Mouse (Mus musculus): ENCODE measurements around the gene Acot11.
"Not testable (repeated sequence)": the region's sequence is repeated elsewhere in the genome, so short reads cannot be mapped to it uniquely, and the experiment has no call there.

Acot11 gene

DNA sequence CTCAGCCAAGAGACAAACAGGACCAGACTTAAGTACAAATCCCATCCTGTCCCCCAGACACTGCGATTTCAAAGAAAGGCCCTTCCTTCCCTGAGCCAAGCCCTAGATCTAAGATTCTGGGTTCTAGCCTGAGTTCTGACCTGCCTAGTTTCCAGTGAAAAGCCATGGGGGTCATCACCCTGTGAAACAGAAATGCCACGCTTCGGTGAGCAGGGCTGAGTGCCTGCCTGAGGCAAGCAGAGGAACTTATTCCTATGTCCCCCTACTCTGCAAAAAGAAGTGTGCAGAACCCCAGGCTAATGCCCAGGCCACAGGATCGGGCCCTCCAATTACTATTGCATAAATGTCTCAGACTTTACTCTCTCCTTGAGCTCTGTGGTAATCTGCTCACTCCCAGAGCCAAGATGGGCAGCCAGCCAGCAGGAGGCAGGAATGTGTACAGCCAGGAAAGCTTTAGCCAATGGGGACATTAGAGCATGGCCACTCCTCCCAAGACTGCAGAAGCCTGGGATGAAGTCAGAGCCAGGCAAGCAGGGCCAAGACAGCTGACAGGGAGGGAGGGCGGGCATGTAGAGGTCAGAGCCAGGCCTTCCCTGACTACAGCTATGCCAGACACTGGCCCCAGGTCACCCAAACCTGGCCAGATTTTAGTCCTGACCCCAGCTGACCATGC lies 26.5 kb downstream of the Acot11 start:
- peak; percentile 83 for DNase-seq (ENCODE audit: extremely low read depth, low read depth, low spot score)

DNA sequence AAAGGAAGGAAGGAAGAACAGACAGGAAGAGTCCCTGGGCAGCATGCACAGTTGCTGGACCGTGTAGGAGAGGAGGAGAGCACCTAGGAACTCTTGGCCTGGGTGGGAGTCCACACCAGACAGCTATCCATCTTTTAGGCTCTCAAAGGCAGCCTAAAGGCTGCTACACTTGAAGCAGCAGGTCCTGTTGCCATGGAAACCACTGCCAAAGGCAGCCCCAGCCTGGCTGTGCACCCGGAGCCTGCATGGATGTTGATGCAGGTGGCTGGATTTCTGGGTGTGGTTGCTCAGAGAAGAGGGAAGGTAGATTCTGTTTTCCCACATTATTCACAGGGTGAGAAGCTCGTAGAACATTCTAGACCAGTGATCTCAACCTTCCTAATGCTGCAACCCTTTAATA lies 27.8 kb downstream of the Acot11 start:
- DNase-seq (ENCODE audit: extremely low read depth, low read depth, low spot score) = no peak

DNA sequence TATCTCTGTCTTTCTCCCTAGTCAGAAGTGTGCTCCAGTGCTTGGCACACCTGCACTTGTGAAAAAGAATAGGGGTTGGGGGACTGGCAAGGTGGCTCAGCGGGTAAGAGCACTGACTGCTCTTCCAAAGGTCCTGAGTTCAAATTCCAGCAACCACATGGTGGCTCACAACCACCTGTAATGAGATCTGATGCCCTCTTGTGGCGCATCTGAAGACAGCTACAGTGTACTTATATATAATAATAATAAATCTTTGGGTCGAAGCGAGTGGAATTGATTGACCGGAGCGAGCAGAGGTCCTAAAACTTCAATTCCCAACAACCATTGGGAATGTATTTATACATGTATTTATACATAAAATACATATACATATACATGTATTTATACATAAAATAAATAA lies 29.0 kb downstream of the Acot11 start:
- not testable (repeated sequence) for DNase-seq (ENCODE audit: extremely low read depth, low read depth, low spot score)

DNA sequence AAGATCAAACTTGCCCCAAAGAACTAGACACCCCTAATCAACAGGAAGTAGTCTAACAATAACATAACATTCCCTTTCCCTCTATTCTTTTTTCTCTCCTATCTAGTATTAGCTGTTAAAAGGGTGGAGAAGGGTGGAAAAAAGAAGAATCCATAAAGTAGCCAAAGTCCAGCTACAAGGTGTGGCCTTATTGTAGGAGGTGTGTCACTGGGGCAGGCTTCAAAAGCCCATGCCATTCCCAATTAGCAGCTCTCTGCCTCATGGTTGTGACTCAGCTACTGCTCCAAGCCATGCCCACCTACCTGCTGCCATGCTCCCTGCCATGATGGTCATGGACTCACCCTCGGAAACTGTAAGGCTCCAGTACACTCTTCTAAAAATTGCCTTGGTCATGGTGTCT lies 32.2 kb downstream of the Acot11 start:
- no peak for DNase-seq (ENCODE audit: extremely low read depth, low read depth, low spot score)

DNA sequence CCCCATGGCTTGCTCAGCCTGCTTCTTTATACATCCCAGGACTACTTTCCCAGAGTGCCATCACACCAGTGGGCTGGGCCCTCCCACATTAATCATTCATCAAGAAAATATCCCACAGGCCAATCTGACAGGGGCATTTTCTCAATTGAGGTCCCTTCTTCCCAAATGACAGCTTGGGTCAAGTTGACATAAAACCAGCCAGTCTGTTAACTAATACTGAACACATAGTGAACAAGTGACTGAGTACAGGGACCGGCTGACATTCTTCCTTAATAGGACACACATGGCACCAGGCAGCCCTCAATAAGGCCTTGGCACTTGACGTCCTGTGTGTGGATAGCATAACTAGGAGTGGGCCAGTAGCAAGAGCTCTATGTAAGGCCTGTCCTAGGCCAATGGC lies 35.5 kb downstream of the Acot11 start:
- DNase-seq (ENCODE audit: extremely low read depth, low read depth, low spot score) = no peak

DNA sequence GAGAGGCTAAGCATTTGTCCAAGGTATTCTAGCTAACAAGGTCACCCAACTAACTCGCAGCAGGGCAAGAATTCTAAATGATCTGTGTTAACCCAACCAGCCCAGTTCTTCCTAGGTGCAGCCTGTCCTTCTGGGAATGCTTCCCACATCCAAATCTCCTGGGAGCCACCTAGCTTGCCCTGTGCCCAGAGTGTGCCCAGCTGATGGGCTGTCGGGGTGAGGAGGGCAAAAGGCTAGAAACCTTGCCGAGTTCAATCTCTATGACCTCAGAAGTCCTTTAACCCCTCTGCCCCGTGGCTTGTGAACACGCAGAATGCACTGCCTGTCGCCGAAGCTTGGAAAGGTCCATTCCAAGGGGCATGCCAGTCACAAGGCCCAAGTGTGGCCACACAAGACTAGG lies 40.6 kb downstream of the Acot11 start:
- DNase-seq (ENCODE audit: extremely low read depth, low read depth, low spot score) = no peak

DNA sequence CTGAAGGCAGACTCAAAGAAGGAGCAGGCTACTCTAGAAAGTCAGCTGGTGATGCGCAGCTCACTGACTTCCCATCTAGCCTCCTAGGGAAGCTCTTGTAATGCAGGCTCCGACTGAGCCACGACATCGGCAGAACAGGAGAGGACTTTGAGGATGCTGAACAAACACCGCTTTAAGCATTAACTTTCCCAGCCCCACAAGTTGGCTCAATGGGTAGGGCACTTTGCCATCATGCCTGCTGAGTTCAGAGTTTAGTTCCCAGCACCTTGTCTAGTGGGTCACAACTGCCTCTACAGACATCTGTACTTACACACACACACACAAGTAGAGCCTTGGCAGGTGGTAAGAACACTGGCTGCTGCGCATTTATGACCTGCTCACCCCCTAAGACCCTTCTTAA lies 53.1 kb downstream of the Acot11 start:
- no peak for DNase-seq (ENCODE audit: extremely low read depth, low read depth, low spot score)

DNA sequence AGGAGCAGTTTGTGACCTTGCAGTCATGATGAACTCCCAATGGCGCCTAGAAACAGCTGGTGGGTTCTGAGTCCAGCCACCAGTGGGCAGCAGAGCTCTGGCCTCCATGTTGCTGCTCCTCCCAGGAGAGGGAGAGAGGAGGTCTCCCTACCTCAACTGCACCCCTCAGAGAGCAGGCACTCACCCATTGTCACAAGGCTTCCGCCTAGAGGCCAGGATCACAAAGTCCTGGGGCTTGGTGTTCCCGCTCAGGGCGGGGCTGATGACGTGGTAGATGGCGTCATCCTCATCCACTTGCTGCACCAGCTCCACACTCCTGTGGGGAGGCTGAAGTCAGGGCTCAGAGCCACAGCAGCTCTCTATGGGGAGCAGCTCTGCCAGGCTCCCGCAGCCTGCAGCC lies 55.1 kb downstream of the Acot11 start:
- DNase-seq (ENCODE audit: extremely low read depth, low read depth, low spot score) = no peak

DNA sequence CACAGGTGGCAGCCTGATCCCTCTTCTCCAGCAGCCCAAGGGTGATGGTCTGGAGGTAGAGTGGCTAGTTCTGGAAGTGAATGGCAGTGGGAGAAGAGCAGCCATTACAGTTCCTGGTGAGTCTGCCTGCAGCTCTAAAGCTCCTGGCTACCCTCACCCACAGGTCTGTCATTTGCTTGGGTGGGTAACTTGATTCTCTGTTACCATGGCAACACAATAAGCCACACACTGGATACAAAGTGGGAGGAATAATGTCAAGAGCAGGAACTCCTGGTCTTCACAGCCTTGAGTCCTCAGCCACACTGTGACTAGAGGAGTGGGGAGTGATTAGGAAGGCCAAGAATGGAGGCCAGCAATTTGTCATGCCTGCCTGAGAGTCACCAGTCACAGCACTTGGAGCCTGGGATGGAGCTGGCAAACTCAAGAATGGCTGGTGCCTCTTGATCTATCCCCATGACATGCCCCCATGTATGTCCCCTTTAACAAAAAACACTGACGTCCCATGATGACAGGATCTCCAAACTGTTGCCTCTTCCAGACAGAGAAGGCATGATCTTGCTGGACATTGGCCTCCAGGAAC lies 57.7 kb downstream of the Acot11 start:
- no peak for DNase-seq (ENCODE audit: extremely low read depth, low read depth, low spot score)

DNA sequence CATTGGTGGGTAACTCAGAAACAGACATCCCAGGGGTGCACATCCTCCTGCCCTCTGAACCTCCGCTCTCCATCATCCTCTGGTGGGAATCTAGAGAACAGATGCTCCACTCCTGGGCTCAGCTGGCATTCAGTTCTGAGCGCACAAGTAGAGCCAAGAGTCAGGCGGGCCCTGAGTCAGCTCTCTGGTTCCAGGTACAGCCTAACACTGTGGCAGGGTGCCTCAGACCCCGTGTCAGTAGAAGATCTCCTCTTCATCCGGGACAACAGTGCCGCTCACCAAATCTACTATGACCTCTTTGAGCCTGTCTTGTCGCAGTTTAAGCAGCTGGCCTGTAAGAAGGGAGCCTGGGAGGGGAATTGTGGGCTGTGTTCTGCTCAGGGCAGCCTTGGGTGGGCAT lies 58.9 kb downstream of the Acot11 start:
- no peak for DNase-seq (ENCODE audit: extremely low read depth, low read depth, low spot score)

DNA sequence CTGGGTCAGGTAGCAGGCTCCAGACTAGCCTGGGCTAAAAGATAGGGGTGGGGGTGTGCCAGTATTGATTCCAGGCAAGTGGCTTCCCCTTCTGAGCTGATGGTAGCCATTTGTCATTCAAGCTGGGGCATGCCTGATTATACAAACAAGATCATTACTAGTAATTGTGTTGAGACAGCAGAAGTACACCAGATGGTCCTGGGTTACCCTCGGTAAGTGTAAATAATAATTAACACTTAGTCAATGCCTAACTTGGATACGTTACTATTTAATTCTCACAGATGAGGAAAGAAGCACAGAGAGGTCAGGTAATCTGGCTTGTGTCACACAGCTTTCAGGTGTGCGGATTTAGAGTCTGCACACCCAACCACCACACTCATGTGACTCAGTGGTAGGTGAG lies 66.9 kb downstream of the Acot11 start:
- DNase-seq (ENCODE audit: extremely low read depth, low read depth, low spot score) = no peak

DNA sequence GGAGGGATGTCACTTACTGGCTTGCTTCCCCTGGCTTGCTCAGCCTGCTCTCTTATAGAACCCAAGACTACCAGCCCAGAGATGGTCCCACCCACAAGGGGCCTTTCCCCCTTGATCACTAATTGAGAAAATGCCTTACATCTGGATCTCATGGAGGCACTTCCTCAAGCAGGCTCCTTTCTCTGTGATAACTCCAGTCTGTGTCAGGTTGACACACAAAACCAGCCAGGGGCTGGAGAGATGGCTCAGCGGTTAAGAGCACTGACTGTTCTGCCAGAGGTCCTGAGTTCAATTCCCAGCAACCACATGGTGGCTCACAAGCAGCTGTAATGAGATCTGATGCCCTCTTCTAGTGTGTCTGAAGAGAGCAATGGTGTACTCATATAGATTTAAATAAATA lies 67.9 kb downstream of the Acot11 start:
- not testable (repeated sequence) for DNase-seq (ENCODE audit: extremely low read depth, low read depth, low spot score)

DNA sequence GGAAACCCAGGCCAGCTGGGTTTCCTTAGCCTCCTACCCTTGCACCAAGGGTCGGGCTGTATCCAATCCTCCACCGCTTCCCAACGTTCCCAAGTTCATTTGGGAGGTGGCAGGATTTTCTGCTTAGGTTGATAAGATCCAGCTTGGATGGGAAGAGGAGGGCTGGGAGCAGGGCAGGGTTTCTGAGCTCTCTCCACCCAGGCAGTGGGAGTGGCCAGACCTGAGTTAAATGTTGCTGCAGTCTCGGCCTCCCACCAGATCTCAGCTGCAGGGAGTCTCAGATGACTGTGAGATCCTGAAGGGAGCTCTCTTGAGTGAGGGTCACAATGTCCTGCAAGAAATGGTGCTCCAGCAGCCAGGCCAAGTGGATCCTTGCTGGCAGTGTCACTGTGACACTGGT lies 71.2 kb downstream of the Acot11 start, which contains the start of gene Fam151a:
Gene Fam151a, plus strand, starts transcription at position 254 of the 400 bp plus-strand sequence.
- DNase-seq (ENCODE audit: extremely low read depth, low read depth, low spot score) = no peak

DNA sequence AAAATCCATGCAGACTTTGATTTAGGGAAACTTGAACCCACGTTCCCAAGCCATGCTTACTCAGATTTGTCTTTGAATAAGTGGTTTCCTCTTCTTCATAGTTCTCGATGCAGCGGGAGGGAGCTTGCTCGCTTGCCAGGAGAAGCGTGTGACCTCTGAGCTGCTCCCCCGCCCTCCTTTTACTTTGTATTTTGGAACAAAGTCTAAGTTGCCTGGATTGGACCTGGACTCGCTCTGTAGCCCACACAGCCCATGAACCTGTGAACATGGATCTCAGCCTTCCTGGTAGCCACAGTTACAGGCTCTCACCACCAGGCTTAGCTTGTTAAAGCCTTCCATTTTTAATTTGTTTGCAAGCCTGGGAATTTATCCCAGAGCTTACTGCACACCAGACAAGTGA lies 74.0 kb downstream of the Acot11 start, which contains the start of gene Mroh7:
Gene Mroh7, minus strand, starts transcription at position 112 of the 400 bp plus-strand sequence.
- DNase-seq (ENCODE audit: extremely low read depth, low read depth, low spot score) = no peak

DNA sequence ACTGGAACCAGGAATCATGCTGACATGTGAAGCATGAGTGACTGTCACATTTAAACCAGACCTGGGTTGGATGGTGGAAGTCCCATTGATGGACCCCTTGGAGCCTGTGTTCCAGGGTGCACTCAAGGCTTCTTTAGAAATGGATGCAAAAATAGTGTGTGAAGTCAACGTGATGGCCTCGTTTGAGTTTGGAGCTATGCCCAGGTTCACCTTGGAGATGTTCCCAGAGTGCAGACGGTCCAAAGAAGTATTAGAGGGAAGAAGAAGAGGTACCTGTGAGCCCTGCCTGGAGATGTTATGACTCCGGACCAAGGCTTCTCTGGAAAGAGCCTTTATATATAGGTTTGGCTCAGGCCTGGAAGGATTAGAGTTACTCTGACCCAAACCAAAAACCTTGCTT lies 84.2 kb downstream of the Acot11 start:
- no peak for DNase-seq (ENCODE audit: extremely low read depth, low read depth, low spot score)

DNA sequence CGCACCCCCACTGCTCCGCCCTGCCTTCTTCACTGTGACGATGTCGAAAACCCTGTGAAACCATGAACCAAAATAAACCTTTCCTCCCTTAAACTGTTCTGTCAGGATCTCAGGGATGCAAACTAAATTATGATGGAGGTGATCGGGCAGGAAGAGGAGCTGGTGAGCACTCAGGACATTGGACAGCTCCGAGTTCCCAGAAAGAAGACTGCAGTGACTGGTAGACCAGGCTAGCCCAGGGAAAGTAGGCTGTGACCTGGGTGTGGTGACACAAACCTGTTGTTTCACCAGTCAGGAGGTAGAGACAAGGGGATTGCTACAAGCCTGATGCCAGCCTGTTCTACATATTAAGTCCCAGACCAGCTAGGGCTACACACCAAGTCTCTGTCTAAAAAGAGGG lies 91.2 kb downstream of the Acot11 start:
- no peak for DNase-seq (ENCODE audit: extremely low read depth, low read depth, low spot score)

DNA sequence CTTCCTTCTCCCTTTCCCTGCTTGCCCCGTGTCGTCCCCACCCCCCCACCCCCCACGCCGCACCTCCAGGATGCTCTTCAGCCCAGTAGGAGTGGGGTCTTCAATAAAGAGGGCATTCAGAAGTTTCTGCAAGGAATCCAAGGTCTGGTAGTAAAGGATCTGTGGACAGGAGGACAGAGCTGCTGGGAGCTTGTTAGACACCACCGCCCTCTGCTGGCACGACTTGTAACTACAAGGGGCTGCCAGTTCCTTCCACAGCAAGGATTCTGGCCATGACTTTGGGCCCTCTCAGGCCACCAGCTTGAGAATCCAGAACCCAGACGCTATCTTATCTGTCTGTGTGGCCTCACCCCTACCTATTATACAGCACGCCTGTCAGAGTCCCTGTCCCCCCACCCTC lies 96.4 kb downstream of the Acot11 start:
- no peak for DNase-seq (ENCODE audit: extremely low read depth, low read depth, low spot score)

DNA sequence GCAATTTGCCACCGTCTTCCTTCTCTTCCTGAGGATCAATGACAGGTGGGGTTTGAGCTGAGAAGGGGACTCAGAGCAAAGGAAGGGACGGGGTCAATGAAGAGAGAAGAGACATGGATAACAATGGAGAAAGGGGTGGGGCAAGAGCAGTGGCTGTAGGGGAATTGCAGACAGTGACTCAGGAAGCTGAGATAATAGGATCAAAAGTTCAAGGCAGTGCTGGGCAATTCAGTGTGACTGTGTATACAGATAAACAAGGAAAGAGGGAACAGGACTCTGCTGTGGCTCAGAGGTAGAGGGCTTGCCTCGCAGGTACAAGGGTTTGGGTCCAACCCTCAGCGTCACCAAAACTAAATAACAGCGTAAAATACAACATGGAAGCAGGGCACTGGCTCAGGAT lies 96.8 kb downstream of the Acot11 start:
- no peak for DNase-seq (ENCODE audit: extremely low read depth, low read depth, low spot score)

DNA sequence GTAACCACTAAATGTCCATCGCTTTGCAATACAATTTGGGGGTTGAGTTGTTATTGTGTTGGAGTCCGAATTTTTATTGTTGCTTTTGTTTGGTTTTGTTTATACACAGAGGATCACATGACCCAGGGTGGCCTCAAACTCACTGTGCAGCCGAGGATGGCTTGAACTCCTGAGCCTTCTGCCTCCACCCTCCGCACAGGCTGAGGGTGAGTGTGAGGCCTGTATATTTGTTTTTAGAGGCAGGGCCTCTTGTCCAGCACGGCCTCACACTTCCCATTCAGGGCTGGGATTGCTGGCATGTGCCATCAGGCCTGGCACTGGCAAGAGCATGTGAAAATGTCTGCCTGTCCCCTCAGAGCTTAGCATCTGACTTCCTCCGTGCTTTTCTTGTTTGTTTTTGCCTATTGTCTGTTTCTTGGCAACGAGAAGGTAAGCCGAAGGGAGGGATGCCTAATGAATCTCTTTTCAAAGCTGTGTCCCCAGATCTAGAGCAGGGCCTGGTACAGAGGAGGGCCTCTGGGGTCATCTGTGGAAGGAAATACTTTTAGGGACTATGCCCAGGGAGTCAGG lies 99.6 kb downstream of the Acot11 start:
- no peak for DNase-seq (ENCODE audit: extremely low read depth, low read depth, low spot score)

DNA sequence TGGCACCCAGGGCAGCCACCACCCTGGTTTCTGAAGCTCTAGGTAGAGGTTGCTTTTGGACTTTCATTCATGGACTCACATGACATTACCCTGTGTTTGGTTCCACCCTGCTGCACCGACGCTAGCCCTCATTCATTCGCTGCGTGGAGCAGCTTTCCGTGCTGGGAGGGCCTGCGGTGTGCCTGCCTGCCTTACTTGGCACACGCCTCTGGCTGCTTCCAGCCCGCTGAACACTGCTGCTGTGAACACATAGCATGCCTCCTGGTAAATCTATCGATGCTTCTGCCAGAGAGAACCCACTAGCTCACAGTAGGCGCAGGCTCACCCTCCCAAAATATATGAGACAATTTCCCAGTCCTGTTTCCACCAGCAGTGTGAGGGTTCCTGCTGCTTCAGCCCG lies 100.4 kb downstream of the Acot11 start:
- DNase-seq (ENCODE audit: extremely low read depth, low read depth, low spot score) = no peak

DNA sequence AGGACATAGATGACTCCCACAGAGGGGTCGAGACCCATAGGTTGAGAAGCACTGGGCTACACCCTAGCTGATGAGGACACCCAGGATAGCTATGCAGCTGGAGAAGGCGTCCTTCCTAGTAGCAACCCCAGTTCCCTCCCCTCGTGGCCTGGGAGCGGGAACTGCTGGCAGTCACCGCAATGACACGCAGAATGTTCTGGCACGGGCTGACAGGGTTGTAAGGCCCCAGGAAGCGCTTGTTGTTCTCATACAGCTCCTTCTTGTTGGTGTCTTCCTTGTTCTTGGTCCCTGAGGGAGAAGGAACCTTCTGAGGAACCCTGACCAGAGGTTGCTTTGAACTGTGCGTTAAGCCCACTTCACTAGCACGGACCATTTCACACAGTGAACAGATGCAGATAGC lies 100.8 kb downstream of the Acot11 start:
- no peak for DNase-seq (ENCODE audit: extremely low read depth, low read depth, low spot score)

DNA sequence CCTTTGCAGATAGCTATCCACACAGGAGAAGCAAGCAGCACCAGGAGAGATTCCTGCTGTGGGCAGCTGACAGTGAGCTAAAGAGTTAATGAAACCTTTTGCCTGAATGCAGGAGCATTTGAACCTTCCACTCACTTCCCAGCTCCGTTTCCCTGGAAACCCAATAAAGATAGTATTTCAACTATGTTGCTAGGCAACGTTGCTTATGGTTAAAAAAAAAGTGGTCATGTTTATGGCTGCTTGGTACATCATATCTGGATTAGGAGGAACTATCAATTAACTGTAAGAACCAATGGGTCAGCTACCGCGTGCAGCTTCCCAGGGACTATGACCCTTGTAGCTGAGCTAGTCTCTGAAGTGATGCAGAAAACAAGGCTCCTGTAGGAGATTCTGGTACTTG lies 104.0 kb downstream of the Acot11 start:
- DNase-seq (ENCODE audit: extremely low read depth, low read depth, low spot score) = no peak

DNA sequence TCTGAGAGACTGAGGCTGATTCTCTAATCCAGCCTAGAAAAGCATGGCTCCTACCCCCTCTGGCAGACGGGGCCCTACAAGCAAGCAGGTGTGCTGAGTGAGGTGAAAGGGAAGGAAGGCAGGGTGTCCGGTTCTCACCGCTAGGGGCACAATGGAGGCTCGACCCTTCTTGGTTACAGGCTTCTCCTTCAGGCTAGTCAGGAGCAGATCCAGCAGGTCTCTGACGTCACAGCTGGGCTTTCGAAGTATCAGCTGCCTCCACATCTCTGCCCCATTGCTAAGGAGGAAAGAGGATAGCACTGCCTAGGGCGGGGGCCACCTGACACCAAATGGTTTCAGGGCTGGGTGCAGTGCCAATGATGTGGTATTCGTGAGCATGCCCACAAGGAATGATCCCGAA lies 104.8 kb downstream of the Acot11 start:
- DNase-seq (ENCODE audit: extremely low read depth, low read depth, low spot score) = no peak

Measured in fat pad, adult 2 months (tissue).